Mouse (Mus musculus) spleen, adult 18-20 months (tissue): ENCODE measurements around the gene Gstz1.
"Not testable (repeated sequence)": the region's sequence is repeated elsewhere in the genome, so short reads cannot be mapped to it uniquely, and the experiment has no call there.

Experiments
- DNase-seq, 2 experiments: peaks; one replicate each; pipeline ENCODE4 v3.0.0; 2022; ENCODE audit warnings: mixed read lengths in 2 of 2

The Gstz1 gene

DNA sequence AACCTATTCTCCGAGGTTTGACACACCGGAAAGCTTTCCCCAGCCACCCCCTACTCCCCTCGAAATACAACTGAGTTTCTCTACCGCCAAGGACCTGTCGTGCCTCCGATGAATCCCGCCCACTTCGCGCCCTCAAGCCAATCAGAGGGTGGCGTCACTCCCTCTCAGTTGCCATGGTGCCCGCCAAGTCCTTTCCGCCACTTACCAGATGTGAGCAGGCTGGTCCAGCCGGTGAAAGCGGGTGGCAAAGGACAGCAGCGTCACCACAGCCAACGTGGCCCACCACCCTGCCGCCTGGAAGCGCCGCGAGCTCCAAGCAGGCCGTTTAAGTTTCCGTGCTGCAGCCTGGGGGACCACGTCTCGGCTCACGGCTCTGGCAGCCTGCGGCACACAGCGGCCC, at the start of gene Gstz1:
Gene Gstz1 (plus strand): TSS at position 200 of the 400 bp plus-strand sequence.
- peak; percentile 79 to 86 for DNase-seq

DNA sequence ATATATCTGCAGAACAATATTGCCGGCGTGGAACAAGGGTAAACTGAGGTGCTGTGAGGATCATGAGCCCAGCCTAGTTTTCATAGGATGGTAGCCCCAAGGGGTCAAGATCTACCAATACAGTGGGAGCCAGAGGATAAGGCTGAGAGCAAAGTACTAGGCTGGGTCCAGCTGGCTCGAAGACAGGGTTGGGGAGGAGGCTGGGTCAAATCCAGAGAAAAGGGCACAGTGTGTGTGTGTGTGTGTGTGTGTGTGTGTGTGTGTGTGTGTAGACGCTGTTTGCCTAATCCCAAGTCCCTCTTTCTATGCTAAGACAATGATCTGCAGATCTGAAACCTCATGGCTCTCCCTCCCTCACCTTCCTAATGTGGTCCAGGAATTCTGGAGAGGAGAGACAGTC, 46.6 kb upstream of the Gstz1 start:
- no peak for DNase-seq

DNA sequence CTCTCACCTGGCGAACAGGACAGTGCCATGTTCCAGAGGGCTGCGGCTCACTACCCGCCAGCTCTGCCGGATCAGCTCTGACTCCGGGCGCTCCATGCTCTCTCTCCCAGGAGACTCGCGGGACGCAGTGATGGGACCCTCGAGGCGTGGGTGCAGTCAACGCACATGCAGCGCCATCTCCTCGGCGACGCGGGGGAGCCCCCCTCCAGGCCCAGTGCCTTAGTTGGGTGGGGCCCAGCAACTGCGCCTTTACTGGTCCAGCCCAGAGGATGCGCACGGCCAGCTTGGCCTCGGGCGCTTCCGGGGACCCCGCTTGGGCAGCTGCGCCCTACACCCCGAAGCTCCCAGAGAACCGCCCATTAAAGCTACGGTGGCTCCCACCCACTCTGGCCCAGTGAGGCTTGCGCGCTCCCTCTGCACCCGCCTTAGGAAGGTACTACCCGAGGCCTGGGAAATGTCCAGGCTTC, 44.8 kb upstream of the Gstz1 start, which contains the start of gene Ngb:
Gene Ngb (minus strand): TSS at position 375 of the 467 bp plus-strand sequence.
- no peak for DNase-seq

DNA sequence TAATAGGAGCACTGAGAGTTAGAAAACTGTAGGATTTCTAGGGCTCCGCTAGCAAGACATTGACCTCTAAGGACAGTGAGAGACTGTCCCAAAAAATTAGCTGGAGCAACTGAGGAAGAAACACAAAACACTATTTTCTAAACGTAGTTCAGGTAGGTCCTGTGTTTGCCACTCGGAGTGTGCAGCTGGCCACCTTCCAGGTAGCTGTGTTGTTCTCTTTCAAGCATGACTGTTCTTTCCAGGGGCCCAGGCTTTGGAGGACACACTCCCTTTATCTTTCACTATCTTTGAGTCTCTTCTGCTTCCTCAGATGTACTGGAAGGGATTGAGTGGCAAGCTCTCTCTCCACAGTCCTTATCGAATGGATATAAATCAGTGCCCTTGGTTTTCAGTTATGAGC, 43.5 kb upstream of the Gstz1 start:
- DNase-seq: no peak

DNA sequence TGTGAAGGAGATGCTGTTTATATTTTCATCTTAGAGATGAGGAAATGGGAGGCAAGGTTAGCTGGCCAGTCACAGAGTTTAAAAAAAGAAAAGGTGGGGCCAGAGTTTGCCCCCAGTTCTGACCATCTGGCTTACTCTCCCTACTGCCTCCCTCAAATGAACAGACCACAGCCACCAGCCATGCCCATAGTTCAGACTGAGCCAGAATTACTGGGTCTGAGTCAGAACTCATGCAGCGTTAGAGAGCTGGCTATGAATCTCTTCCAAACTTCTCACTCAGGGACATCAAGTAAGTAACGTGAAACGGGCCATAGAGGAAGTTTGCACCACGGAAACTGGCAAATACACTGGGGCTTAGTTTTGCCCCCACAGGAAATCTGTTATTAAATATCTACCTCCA, 42.2 kb upstream of the Gstz1 start:
- no peak for DNase-seq

DNA sequence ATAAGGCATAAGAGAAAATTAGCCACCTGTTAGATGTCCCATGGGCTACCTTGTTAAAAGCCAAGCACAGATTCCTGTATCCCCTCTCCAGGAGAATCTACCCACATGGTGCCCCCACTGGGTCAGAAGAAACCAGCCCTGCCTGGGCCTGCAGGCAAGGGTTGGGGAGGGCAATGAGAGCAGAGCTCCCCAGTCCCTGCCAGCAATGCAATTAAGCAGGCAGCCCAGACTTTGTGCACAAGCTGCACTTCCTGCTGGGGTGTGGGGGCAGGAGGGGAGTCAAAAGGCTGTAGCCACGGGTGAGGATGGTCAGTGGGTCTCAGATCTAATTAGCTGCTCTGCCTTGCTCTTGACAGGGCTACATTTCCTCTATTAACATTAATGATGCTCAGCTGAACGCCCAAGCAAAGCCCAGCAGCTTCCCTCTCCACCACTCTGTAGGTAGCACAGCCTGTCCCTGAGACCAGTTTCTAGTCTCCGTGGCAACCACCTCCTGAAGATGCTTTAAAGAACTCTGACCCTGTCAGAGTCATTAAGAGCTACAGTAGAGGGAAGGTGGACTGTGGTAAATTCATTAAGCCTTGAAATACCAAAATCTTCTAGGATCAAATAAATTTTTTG, 39.5 kb upstream of the Gstz1 start:
- DNase-seq: no peak

DNA sequence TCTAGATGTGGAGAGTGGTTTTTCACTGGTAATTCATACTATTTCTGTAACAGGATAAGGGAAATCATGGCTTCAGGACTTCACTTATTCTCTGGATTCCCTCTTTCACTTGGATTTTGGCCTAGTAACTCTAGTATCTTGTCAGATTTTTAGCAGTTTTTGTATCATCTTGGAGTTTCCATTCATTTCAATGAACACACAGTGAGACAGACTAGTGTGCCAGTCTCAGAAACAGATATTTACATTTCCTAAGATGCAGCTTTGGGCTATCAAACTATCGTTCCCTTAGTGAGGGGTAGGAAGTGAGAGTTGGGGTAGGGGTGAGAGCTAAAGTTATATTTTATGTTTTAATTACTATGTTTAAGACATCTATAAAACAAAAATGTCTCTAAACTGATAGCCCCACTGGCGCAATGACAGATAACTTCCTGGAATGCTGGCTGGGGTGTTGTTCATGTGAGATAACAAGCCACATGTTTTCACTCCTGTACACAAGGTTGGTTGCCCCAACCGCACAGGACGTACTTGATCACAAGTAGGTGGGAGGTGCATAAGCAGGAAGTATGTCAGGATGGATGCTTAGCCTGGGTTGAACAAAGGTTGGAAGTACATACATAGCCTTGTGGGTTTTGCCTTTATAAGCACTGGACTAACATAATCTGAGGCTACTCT, 24.9 kb upstream of the Gstz1 start:
- no peak for DNase-seq

DNA sequence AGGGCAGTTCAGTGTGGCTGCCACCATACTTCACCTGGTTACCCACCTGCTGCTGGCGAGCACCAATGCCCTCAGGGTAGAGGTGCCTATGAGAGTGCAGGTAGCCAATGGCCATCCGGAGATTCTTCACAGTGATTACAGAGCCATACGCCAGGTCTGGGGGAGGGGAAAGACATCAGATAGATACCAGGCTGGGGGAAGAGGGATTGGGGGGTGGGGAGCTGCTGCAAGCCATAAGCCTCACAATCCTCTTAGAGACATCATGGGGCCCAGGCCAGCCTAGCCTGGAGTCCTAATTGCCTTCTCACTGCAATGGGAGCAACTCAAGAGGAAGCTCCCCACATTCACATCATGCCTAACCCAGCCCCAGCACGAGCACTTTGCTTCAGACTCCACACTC, 19.7 kb upstream of the Gstz1 start:
- no peak for DNase-seq

DNA sequence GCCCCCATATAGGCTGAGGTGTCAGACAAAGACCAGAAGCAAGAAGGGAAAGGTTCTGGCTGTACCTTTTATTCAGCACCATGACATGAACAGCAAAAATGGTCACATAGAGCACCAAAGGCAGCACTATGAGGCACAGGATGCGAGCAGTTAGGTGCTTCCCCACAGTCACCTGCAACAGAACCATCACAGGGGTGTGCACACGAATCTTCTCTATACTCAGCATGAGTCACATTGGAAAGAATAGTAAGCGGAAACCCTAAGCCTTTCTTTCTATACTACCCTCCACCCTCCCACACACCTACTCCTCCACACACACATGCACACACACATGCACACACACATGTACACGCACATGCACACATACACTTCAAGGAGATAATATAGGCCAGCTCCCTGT, 16.7 kb upstream of the Gstz1 start:
- no peak for DNase-seq

DNA sequence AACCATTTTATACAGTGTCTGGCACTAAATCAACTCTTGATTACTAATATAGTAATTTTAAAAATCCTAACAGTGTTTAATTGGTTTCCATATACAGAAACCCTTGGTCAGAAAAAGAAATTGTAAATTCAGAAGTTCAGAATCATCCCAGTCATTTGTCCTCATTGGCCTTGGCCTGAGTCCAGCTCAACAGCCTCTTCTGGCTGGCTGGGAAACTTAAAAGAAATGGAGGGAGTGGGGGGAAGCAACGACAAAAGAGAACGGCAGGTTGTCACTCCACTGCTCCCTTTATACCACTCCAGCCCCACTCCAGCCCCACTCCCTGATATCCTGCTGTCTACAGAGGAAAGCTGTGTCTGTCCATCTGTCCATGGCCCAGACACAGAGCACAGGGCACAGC, 15.8 kb upstream of the Gstz1 start:
- no peak for DNase-seq

DNA sequence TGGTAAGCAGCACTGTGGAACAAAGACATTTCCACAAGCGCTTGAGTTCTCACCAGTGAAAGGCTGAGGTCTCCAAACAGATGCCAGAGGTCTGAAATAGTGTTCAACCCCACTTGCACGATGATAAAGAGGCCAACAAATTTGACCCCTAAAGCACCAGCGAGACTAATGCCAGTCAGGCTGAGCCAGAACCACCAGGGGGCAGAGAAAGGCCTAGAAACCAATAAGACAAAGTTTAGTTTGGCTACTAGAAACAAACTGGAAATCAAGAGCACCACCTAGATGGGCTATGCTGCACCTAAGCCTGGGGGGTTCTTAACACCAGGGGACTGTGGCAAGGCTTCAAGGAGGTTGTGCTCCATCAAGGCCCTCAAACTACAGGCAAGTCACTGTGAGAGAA, 15.3 kb upstream of the Gstz1 start:
- DNase-seq: peak in 1 of 2 experiments; percentile 36

DNA sequence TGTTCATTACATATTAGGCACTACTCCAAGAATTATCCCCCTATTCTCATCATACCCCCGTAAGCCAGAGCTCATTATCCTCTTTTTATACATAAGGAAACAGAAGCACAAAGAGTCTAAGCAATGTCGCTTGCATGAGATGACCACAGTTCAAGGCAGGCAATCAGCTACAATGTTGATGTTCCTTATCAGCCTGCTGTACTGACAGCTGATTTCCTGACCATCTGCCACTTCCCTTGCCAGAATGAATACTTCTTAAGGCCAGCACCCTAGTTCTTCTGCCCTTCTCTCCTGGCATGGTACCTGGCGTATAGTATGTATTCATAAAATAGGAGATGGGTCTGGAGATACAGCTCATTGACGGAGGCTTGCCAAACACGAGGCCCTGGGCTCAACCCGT, 14.8 kb upstream of the Gstz1 start:
- DNase-seq: no peak

DNA sequence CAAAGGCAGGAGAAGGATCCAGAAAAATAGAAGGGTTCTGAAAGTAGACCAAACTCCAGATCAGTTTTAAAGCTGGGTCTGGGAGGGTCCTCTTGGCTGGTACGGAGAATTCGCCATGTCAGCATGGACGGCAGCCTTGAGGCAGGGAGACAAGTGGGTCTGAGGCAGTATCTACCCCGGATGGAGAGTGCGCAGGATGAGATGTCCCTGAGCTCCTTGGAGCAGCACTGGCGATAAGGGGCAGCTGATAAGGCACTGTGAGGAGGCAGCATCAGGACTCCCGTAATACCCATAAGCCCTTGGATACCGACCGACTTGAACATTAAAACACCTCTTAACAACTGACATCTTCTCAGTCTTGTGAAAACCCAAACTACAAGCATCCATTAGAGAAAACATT, 14.2 kb upstream of the Gstz1 start:
- DNase-seq: no peak

DNA sequence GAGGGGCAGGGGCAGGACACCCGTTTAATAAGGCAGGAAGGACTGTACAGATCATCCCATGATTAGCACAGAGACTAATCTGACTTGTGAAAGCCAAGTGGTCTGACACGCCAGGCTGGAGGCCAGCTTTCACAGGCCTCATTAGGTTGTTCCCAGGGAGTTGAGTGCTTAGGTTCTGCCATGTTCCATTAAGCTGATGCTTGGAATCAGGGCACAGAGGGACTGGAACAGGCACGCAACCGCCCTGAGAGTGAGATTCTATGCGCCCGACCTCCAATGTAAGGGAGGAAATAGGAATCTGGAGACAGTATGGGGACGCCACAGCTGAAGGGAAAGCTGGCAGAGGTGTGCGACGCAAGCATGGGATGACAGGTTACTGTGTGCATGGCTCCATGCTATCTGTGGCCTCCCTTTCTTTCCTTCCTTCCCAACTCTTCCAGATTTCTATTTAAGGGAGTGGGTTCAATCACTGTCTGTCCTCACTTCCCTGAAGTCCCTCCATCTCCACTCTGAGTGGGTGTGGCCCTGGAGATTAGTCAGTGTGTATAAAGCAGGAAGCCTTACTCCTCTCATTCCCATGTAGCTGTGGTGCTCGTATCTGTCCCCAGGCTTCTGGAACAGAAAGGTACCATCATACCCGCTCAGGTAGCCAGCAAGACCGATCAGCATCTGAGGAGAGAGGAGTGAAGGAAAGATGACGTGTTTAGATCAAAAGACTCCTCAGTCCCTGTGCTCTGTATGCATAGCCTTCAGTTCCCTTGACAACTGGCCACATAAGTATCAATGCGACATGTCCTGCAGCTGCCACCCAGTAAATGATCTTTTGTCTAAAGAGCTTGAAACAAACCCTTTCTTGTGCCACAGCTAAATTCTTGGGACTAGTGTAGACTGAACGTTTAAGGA, 9.3 kb upstream of the Gstz1 start:
- no peak for DNase-seq

DNA sequence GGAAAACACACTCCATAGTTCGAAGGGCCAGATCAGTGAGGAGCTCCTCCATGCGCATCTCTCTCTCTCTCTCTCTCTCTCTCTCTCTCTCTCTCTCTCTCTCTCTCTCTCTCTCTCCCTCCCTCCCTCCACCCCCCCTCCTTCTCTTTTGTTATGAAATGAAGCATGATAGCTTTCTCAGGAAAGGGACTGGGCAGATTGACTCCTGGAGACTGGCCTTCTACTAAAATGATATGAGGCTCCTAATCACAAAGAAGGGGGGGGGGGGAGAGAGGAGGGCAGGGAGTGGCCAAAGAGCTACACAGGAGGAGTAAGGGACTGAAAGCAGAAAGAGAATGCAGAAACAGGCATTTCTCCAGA, 8.6 kb upstream of the Gstz1 start:
- no peak for DNase-seq

DNA sequence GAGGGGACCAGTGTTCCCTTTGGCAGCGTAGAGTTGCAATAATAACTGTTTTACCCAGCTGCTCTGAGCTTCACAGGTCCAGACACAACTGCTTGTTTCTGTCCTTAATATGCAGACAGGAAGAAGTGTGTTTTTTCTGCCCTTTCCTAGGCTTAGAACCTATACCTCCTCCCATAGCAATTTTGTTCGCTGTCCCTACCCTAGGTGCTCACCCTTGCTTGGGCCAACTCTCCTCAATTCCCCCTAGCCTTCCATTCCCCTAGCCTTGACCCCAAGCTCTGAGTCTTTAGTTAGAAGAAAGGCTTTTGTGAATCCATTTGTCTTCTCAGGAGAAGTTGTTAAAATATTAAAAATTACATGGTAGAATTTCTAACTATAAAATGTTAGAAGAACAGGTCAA, 8.2 kb upstream of the Gstz1 start:
- DNase-seq: no peak

DNA sequence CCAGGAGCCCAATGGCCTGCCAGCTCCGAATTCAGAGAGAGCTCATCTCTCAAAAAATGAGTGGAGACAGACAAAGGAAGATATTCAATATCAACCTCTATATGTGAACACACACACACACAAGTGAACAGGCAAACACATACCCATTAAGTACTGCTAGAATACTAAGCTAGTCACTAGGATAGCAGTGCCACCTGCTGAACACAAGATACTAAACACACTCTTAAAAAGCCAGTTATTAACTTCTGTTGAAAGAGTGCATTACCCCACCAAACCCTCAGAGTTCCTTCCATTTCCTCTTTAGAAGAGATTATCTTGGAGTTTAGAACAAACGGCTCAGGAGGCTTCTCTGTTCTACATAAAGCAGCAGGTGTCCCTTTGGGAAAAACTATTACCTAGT, 4.8 kb upstream of the Gstz1 start:
- no peak for DNase-seq

DNA sequence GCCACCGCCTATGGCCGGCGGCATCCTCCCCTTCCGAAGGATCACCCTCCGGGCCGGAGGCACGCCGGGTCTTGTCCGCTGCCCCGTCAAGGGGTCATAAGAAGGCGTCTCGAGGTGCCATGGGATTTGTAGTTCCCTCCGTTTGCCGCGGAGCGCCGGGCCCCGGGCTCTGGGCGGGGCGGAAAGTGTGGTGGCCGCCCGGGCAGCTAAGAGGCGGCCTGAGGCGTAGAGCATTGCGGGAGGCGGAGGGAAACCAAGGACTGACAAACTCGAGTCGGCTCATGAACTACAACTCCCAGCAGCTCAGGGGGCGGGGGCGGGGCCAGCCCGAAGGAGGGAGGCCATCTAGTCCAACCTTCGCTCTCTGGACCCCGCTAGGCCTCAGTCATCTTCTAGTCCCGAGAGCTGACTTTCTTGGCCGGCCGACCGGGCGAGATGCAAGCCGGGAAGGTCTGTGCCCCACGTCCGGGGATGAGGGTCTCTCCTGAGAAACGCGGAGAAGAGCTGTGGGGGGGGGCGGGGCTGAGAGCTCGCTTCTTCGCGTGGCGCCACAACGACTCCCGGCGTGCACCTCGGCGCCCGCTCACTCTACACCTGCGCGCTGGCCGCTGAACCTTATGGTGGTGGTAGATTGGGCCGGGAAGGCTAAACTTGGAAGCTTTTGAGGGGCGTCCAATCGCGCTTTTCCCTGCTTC, 577 bp downstream of the Gstz1 start, which contains the start of gene Pomt2:
Gene Pomt2 (minus strand): TSS at position 574 of the 695 bp plus-strand sequence.
- peak; percentile 81 to 86 for DNase-seq

DNA sequence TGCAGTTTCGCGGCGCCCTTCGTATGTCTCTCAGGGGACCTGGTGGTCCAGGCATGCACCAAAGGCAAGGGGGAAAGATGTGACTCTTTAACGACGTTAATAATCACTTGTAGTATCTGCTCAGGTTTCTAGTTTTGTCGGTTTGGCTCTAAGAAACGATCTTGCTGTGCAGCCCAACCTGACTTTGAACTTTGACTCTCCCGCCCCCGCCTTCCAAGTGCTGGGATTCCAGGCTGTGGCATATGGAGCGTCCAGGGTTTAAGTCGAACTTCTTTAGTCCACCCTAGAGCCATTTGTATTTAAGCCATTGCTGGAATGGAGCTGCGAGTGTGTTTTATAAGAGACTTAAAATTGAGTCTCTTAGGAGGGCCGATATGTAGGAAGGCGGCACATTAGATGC, 1.2 kb downstream of the Gstz1 start:
- no peak for DNase-seq

DNA sequence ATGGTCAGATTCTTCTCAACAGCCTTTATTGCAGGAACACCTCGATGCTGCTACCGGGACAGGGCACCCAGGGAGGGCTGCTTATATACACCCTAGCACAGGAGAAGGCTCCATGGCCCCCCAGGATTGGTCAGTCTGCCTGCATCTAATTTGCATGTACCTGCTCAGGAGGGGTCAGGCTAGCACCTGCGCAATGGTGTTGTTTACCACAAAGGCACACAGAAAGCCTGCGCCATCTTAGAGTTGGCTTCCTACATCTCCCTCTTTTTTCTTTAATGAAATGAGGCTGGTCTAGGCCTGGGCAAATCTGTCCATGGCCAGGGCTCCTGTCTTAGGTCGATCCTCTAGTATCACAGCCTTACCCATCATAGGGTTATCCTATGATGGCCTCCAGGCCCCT, 2.5 kb downstream of the Gstz1 start:
- no peak for DNase-seq

DNA sequence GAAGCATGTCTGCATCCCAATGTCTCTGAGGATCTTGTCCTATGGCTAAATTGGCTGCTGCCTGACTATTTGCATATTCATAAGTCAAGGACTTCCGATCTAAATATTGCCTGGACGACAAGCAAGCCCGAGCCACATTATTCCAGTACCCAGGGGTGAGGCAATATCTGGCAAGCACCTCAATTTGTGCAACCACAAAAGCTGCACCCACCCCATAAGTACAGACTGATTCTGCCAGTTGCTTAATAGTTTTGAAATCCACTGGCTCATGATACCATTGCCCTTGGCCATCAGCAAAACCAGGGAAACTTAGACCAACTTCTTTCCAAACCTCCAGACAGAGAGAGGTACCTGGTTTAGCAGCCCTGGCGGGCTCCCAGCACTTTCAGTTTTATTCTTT, 7.5 kb downstream of the Gstz1 start:
- not testable (repeated sequence) for DNase-seq

DNA sequence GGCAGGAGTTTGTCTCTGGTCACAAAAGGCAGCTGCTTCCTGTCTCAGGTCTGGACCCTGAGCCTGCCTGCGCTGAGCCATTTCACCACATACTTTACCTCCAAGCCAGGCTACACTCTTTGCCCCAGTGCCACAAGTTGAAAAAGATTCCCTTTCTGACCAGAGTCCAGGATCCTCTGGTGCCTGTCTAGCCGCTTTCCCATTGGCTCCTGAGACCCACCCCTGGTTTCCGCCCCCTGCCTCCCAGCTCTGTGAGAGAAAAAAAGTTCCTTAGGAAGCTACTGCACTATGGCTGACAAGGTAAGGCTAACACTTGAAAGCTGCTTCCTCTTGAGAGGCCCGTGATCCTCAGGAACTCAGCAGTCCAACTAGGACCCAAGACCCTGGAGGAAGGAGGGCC, 10.4 kb downstream of the Gstz1 start:
- DNase-seq: no peak

DNA sequence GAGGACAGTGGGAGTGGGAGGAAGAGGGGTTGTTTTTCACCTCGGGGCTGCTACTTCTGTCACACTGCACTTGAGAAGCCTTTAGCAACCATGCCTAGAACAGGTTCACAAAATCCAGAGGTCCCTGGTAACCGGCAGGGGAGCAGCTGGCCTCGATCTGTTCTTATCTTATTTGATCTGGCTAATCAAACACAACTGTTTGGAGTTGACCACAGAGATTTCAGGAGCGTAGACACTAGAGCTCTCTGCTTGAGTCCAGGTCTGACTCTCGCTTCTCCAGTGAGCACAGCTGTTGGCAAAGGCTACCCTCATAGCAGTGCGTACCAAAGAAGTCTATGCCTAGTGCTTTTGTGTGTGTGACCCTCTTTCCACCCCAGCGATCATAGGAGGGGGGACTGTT, 11.1 kb downstream of the Gstz1 start:
- no peak for DNase-seq
